Mouse (Mus musculus) bone marrow macrophage, adult 2 months (primary cell): ENCODE data around the gene Nav1.

ENCODE experiments used
- CTCF ChIP-seq: IDR thresholded peaks from 2 replicates; pipeline ENCODE4 v1.5.1; 2012; ENCODE audit warnings: low read depth, mild to moderate bottlenecking, low read length, moderate library complexity
- POLR2A ChIP-seq: IDR thresholded peaks from 2 replicates; pipeline ENCODE4 v1.6.1; 2012; ENCODE audit warnings: mild to moderate bottlenecking, low read depth, low read length, borderline replicate concordance

- TF ChIP-seq CTCF = no peak
- TF ChIP-seq POLR2A = no peak
Measured at GRCm38 (mm10) chr1:135542841-135543810, 64.0 kb downstream of the Nav1 start.
